8 mouse cellular contexts compared by ENCODE assay signal in the genomic region with DNA sequence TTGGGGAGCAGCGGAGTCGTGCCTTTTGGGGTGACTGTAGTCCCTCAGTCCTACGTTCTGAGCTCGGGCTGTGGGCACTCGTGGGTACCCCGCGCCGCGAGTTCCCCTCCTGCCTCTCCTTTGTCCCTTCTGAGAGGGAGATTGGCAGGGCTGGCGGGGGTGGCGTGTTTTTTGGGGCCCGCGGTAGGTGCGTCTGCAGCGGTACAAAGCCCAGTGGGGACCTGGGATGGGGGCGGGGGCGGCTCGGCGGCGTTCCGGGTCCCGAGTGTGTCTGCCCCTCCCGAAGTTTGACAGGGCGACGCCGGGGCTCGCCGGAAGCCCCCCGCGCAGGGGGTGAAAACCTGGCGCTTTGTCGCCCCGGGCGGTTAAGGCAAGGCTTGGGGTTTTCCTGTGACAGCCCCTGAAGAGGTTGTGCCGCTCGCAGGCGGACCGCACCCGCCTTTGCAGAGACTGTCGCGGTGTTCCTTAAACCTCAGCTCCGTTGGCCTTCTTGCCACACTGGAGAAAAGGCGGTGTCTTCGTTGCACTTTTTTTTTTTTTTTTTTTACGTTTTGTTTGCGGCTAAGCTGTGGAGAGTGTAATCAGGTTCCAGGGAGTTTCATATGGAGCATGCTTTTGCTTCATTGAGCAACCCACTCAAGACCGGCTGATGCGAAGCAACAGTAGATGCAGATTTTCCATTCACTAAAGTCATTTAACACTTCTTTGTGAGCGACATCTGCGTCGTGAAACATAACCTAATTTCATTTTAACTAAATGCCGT. TPM values are rescaled to one million over a fixed set of nuclear protein-coding genes. Genes with fewer than 3 reads are reported as not detected.
DNase-seq lines count a peak whose midpoint lies in the region; ATAC-seq and TF ChIP-seq lines count a peak whose summit lies in the region.

No protein-coding gene starts in this region.

- peak; percentile 71 to 75 for DNase-seq in CD8-positive naive resting alpha-beta T cell, adult 2 months (ENCODE audit: low read depth in 2 of 2, low spot score in 2 of 2)
- peak; percentile 42 to 67 for DNase-seq in adrenal gland, postnatal 36 days
- DNase-seq in heart, postnatal 0 days (ENCODE audit: low spot score) = peak; percentile 51
- DNase-seq in kidney, postnatal 25 days = peak; percentile 46 to 69
- peak; percentile 52 for DNase-seq in lung, postnatal 25 days (ENCODE audit: low spot score)
- peak; percentile 57 for DNase-seq in retina, embryonic 14.5 days (ENCODE audit: low spot score)
- DNase-seq in thymus, postnatal 4 days = peak; percentile 92

- H3K27me3 ChIP-seq in heart, postnatal 0 days (ENCODE audit: control insufficient read depth, insufficient read depth, low read length) = no peaks in the 10 kb centered on the region

- WGBS in heart, postnatal 0 days = under 1% methylated on average over 52 of the region's 52 CpGs

- H3K36me3 ChIP-seq in heart, postnatal 0 days (replicated peaks; ENCODE audit: control insufficient read depth, insufficient read depth, low read length) = no peaks in the 10 kb centered on the region

- TF ChIP-seq EP300 in heart, postnatal 0 days (IDR thresholded peaks at IDR 0.05; ENCODE audit: low read depth) = no peak

- H3K9ac ChIP-seq in heart, postnatal 0 days (replicated peaks; ENCODE audit: low read depth, low read length) = peak overlapping the region; percentile 95

- no peaks in the 10 kb centered on the region for H3K9me3 ChIP-seq in heart, postnatal 0 days (replicated peaks; ENCODE audit: control insufficient read depth, low read length)

- H3K4me2 ChIP-seq in heart, postnatal 0 days (ENCODE audit: low read depth, low read length) = peak overlapping the region; percentile 62

- H3K27ac ChIP-seq in heart, postnatal 0 days (ENCODE audit: low read depth) = peak overlapping the region; percentile 98

- TF ChIP-seq CTCF in heart, postnatal 0 days (IDR thresholded peaks at IDR 0.05; ENCODE audit: low read depth) = no peak

- 0 out of 2 replicates have a peak, but pooled peaks have one; percentile 22 for ATAC-seq in erythroblast, adult 5-6 weeks (replicated peaks; ENCODE audit: low FRiP score, poor library complexity, severe bottlenecking)
- peak; percentile 5 for ATAC-seq in heart, postnatal 0 days (ENCODE audit: insufficient read depth, low read depth)

- peaks cover 29% of the 10 kb centered on the region for H3K4me1 ChIP-seq in heart, postnatal 0 days (ENCODE audit: control insufficient read depth, insufficient read depth)

- H3K4me3 ChIP-seq in heart, postnatal 0 days (ENCODE audit: low read depth, low read length) = peak overlapping the region; percentile 98

RNA-seq across cellular contexts. Expression of gene Osbpl8, which starts 0.8 kb away (rescaled TPM):
- 10 to 100 TPM; 26.1 to 30.9 TPM for total RNA-seq in adrenal gland, postnatal 36 days (2021)
- 221 and 254 TPM in 2 replicates for total RNA-seq in erythroblast, adult 5-6 weeks (2015; ENCODE audit: low replicate concordance)
- total RNA-seq in erythroblast, adult 5-6 weeks (2017; ENCODE audit: low replicate concordance) = 372 and 402 TPM in 2 replicates
- 110 and 114 TPM in 2 replicates for total RNA-seq in heart, postnatal 0 days (2014; rRNA removed; ENCODE audit: low replicate concordance)
- polyA plus RNA-seq in heart, postnatal 0 days (2015; fragmentation: Nextera tagmentation; extraction: Ambion mirVana) = 26.3 and 30.8 TPM in 2 replicates

Comparison
In these comparisons a context has a peak if more than half of its experiments do, and no peak if none do; other contexts are left out.
1. Peak in every context shown above with its lines: DNase-seq, ATAC-seq, H3K4me3 ChIP-seq and H3K27ac ChIP-seq.